Mouse (Mus musculus): ENCODE measurements around the gene Anapc2. TPM values are rescaled to one million over a fixed set of nuclear protein-coding genes. Genes with fewer than 3 reads are reported as not detected.

The Anapc2 gene
- polyA plus RNA-seq, 1 experiment, result 82.6 TPM

- Histone ChIP-seq H3K36me3 (ENCODE audit: control insufficient read depth, insufficient read depth, low read length) (no peaks in the 10 kb centered on the region), H3K4me1 (ENCODE audit: control insufficient read depth, insufficient read depth, low read length) (no peaks in the 10 kb centered on the region), H3K4me3 (ENCODE audit: insufficient read depth, low read depth, low read length) (peak overlapping the region; percentile 42; the same call in 1 of the 2 replicates), H3K27me3 (replicated peaks; ENCODE audit: control insufficient read depth, insufficient read depth, low read length) (no peaks in the 10 kb centered on the region), H3K27ac (ENCODE audit: insufficient read depth, low read depth, low read length) (no peak overlapping the region)
- 2% methylated on average over 45 of the region's 45 CpGs for WGBS
- DNase-seq, result no peak
- TF ChIP-seq CTCF (conservative IDR thresholded peaks at IDR 0.05; ENCODE audit: insufficient read depth, insufficient read length, low read depth, low read length) (no peak), POLR2A (IDR thresholded peaks at IDR 0.05; ENCODE audit: low read depth, low read length) (no peak)
These were observed 32.6 kb downstream of the Anapc2 start for GRCm38 (mm10) chr2:25304657-25305541.

GRCm38 (mm10) chr2:25305587-25306359, 33.5 kb downstream of the Anapc2 start:
- no peaks in the 10 kb centered on the region for H3K27me3 ChIP-seq (replicated peaks; ENCODE audit: control insufficient read depth, insufficient read depth, low read length)
- no peaks in the 10 kb centered on the region for H3K4me1 ChIP-seq (ENCODE audit: control insufficient read depth, insufficient read depth, low read length)
- H3K27ac ChIP-seq (ENCODE audit: insufficient read depth, low read depth, low read length), result no peak overlapping the region
- no peaks in the 10 kb centered on the region for H3K36me3 ChIP-seq (ENCODE audit: control insufficient read depth, insufficient read depth, low read length)
- 51% methylated on average over 14 of the region's 14 CpGs for WGBS
- no peak overlapping the region for H3K4me3 ChIP-seq (ENCODE audit: insufficient read depth, low read depth, low read length)
- no peak for DNase-seq
- TF ChIP-seq CTCF (conservative IDR thresholded peaks at IDR 0.05; ENCODE audit: insufficient read depth, insufficient read length, low read depth, low read length) (no peak), POLR2A (IDR thresholded peaks at IDR 0.05; ENCODE audit: low read depth, low read length) (no peak)

- 59% methylated on average over 10 of the region's 10 CpGs for WGBS
- Histone ChIP-seq H3K27ac (ENCODE audit: insufficient read depth, low read depth, low read length) (no peak overlapping the region), H3K36me3 (ENCODE audit: control insufficient read depth, insufficient read depth, low read length) (no peaks in the 10 kb centered on the region), H3K27me3 (replicated peaks; ENCODE audit: control insufficient read depth, insufficient read depth, low read length) (0 out of 2 replicates have a peak, but pooled peaks cover 4% of the 10 kb centered on the region), H3K4me3 (ENCODE audit: insufficient read depth, low read depth, low read length) (no peak overlapping the region), H3K4me1 (ENCODE audit: control insufficient read depth, insufficient read depth, low read length) (no peaks in the 10 kb centered on the region)
- no peak for DNase-seq
- TF ChIP-seq POLR2A (IDR thresholded peaks at IDR 0.05; ENCODE audit: low read depth, low read length), result no peak
- TF ChIP-seq CTCF (conservative IDR thresholded peaks at IDR 0.05; ENCODE audit: insufficient read depth, insufficient read length, low read depth, low read length), result no peak
These were observed 37.9 kb downstream of the Anapc2 start for GRCm38 (mm10) chr2:25310180-25310579.

- TF ChIP-seq CTCF (conservative IDR thresholded peaks at IDR 0.05; ENCODE audit: insufficient read depth, insufficient read length, low read depth, low read length), result no peak
- no peak for TF ChIP-seq POLR2A (IDR thresholded peaks at IDR 0.05; ENCODE audit: low read depth, low read length)
- Histone ChIP-seq H3K4me3 (ENCODE audit: insufficient read depth, low read depth, low read length) (no peak overlapping the region), H3K27ac (ENCODE audit: insufficient read depth, low read depth, low read length) (no peak overlapping the region), H3K4me1 (ENCODE audit: control insufficient read depth, insufficient read depth, low read length) (no peaks in the 10 kb centered on the region), H3K27me3 (replicated peaks; ENCODE audit: control insufficient read depth, insufficient read depth, low read length) (0 out of 2 replicates have a peak, but pooled peaks cover 4% of the 10 kb centered on the region), H3K36me3 (ENCODE audit: control insufficient read depth, insufficient read depth, low read length) (no peaks in the 10 kb centered on the region)
- 3% methylated on average over 22 of the region's 22 CpGs for WGBS
- DNase-seq, result no peak
These were observed 38.7 kb downstream of the Anapc2 start for GRCm38 (mm10) chr2:25310969-25311368.

GRCm38 (mm10) chr2:25311491-25311891, 39.2 kb downstream of the Anapc2 start:
- TF ChIP-seq POLR2A (IDR thresholded peaks at IDR 0.05; ENCODE audit: low read depth, low read length), result no peak
- TF ChIP-seq CTCF (conservative IDR thresholded peaks at IDR 0.05; ENCODE audit: insufficient read depth, insufficient read length, low read depth, low read length), result no peak
- Histone ChIP-seq H3K4me3 (ENCODE audit: insufficient read depth, low read depth, low read length) (no peak overlapping the region), H3K27ac (ENCODE audit: insufficient read depth, low read depth, low read length) (no peak overlapping the region), H3K36me3 (ENCODE audit: control insufficient read depth, insufficient read depth, low read length) (no peaks in the 10 kb centered on the region), H3K4me1 (ENCODE audit: control insufficient read depth, insufficient read depth, low read length) (no peaks in the 10 kb centered on the region), H3K27me3 (replicated peaks; ENCODE audit: control insufficient read depth, insufficient read depth, low read length) (0 out of 2 replicates have a peak, but pooled peaks cover 4% of the 10 kb centered on the region)
- WGBS, result 5% methylated on average over 11 of the region's 11 CpGs
- no peak for DNase-seq

GRCm38 (mm10) chr2:25318119-25318966, 46.1 kb downstream of the Anapc2 start:
- TF ChIP-seq POLR2A (IDR thresholded peaks at IDR 0.05; ENCODE audit: low read depth, low read length) (no peak), CTCF (conservative IDR thresholded peaks at IDR 0.05; ENCODE audit: insufficient read depth, insufficient read length, low read depth, low read length) (no peak)
- H3K4me3 ChIP-seq (ENCODE audit: insufficient read depth, low read depth, low read length), result no peak overlapping the region
- no peak for DNase-seq
- H3K27ac ChIP-seq (ENCODE audit: insufficient read depth, low read depth, low read length), result no peak overlapping the region
- no peaks in the 10 kb centered on the region for H3K27me3 ChIP-seq (replicated peaks; ENCODE audit: control insufficient read depth, insufficient read depth, low read length)
- 6% methylated on average over 31 of the region's 31 CpGs for WGBS
- no peaks in the 10 kb centered on the region for H3K36me3 ChIP-seq (ENCODE audit: control insufficient read depth, insufficient read depth, low read length)
- H3K4me1 ChIP-seq (ENCODE audit: control insufficient read depth, insufficient read depth, low read length), result no peaks in the 10 kb centered on the region
